Mouse (Mus musculus): ENCODE measurements around the gene Gm10563.

The Gm10563 gene

DNA sequence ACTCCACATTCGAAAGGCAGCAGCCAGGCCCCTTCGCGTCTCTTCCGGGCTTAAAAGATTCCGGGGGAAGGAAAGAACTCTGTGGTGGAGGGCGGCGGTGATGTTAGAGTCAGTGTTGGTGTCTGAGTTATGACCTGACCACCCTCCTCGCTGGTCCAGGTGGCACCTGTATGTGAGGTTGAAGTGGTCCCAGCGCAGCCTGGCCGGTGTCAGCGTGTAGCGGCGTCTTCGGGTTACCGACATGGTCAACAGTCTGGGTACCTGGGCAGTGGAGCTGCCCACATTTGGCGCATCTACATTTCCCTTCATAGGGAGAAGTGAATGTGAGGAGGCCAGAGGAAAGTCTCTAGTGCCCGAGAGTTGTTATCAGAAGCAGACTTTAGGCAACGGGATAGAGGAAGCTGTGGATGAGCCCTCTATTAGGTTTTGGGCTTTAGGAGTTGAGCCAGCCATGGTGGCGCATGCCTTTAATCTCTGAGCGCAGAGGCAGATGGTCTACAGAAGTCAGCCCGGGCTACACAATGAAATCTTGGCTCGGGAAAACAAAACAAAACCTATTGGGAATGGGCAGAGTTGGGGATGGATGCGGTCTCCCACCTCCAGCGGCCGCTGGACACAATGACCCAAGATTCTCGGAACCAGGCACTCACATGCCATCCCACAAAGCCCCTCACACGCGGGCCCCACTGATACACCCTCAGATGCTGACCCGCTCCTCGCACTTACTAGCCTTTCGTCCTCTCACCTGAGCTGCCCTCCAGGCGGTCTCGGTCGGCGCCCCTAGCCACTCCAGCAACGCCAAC lies 7.3 kb upstream of the Gm10563 start:
- DNase-seq (ENCODE audit: low spot score) = no peak

GRCm38 (mm10) chr4:155651553-155652269 lies 6.5 kb upstream of the Gm10563 start:
- DNase-seq (ENCODE audit: low spot score) = peak; percentile 36

DNA sequence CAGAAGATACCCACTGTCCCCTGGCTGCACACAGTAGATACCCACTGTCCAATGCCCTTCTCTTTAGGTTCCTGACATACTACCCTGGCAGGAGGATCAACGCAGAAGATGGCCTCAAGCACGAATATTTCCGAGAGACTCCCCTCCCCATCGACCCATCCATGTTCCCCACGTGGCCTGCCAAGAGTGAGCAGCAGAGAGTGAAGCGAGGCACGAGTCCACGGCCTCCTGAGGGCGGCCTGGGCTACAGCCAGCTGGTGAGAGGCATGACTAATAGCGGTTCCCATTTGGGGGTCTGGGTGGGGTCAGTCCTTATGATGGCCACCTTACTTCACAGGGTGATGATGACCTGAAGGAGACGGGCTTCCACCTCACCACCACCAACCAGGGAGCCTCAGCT lies 4.1 kb upstream of the Gm10563 start:
- no peak for DNase-seq (ENCODE audit: low spot score)

DNA sequence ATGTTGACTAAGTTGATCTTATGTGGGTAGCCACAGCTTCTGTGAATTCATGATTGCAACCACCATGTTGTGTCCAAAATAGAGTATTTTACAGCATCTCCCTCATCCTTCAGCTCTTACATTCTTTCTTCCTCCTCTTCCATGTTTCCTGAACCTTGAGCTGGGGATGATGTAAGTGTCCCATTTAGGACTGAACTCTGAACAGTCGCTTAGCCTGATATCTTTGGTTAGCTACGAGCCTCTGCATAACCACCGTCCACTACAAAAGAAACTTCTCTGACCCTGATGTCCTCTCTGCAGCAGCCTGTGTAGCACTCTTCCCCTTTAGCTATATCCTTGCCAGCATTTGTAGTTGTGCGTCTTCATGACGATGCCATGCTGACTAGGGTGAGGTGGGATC lies 513 bp upstream of the Gm10563 start:
- DNase-seq (ENCODE audit: low spot score) = no peak

GRCm38 (mm10) chr4:155643531-155643930 lies 1.7 kb downstream of the Gm10563 start:
- no peak for DNase-seq (ENCODE audit: low spot score)

DNA sequence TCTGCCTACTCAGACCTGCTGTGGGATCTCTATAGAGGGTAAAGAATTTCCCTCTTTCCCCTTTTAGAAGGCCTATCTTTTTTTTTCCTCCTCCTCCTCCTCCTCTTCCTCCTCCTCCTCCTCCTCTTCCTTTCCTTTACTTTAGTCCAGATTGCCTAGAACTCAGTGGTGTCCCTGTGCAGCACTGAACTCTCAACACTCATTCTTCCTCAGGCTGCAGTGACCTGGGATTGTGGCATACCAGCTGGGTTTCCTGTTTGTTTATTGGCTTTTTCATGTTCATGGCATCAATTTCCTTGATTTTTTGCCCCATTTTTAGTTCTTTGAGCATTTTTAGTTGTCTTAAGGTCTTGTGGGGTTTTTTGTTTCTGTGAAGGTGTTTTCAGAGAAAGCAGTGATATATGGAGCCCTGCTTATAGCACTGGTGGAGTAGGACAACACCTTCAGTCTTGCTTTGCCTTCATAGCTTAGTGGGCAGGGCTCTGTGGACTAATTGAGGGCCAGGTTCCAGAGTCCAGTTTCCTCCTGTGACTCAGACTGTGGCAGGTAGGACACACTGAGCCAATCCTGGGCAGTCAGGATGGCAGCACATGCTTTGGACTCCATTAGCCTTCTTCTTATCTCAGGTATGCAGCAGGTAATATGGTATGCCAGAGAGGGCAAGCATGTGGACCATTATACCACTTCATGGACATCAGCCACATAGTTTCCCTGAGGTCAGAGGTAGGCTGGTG lies 9.3 kb downstream of the Gm10563 start:
- no peak for DNase-seq (ENCODE audit: low spot score)

DNA sequence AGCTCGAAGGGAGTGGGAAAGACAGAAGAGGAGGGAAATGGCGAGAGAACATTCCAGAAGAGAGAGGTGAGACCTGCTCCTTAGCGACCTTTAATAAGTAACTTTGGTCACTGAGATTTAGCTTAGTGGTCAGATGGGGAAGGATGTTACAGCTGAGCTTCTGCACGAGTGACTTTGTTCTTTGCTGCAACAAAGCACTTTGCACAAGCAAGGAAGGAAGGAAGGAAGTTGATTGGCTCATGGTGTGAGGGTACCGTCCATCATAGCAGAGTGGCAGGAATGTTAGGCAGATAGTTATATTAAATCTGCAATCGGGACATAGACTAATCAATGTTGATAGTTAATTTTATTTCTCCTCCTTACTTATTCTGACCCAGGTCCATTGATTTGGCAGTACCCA lies 14.9 kb downstream of the Gm10563 start:
- DNase-seq (ENCODE audit: low spot score) = no peak

- peak; percentile 86 for DNase-seq (ENCODE audit: low spot score)
Observed at GRCm38 (mm10) chr4:155624338-155625291, 20.6 kb downstream of the Gm10563 start, which contains the start of gene Cdk11b. Cdk11b (plus strand) TSS chr4:155624854.

GRCm38 (mm10) chr4:155618321-155618720 lies 26.9 kb downstream of the Gm10563 start:
- DNase-seq (ENCODE audit: low spot score) = no peak

DNA sequence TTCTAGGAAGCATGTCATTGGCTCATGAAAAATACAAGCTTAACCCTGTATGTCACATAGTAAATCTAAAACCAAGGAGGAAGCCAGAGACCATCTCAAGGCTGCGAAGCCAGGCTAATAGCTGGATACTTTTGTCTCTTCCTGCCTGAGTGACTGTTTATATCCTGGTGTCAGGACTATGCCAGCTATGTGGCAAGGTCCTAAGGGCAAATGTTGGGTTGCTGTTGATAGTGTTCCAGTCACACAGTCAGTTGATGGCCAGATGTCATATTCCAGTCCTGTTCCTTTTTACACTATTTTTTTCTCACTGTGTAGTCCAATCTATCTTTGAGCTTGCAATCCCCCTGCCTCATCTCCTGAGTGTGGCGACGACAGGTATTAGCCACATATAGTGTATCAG lies 31.9 kb downstream of the Gm10563 start:
- no peak for DNase-seq (ENCODE audit: low spot score)

GRCm38 (mm10) chr4:155611860-155612259 lies 33.3 kb downstream of the Gm10563 start:
- DNase-seq (ENCODE audit: low spot score) = no peak

DNA sequence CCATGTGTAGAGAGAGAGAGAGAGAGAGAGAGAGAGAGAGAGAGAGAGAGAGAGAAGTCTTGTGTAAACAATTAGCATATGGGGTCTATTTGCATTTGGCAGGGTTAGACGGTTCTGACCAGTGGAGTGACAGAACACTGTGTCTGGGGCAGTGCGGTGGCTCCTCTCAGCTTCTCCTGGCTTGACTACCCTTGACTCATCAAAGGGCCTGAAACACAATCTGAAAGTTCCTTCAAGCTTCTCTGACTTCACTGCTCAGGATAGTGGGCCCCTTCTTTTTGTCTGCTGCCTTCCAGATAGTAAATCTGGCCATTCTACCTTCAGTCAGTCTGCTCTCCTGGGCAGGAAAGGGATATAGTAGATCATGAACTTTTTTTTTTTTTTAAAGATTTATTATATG lies 38.4 kb downstream of the Gm10563 start:
- DNase-seq (ENCODE audit: low spot score) = no peak

DNA sequence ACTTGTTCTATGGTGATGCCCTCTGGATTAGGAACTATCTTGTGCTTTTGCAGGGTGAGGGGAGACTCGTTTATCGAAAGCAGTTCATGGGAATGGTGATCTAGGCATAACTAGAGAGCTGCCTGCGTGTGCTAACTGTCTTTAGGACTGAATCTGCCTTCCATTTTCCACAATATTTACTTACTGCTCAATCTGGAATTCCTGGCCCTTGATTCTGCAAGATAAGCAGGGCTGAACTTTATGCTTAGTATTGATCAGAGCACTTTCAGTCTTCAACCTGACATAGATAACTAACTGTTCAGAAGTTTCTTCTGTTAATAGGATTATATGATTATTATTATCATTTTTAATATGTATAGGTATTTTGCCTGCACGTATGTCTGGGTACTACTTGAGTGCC lies 40.1 kb downstream of the Gm10563 start:
- DNase-seq (ENCODE audit: low spot score) = no peak

DNA sequence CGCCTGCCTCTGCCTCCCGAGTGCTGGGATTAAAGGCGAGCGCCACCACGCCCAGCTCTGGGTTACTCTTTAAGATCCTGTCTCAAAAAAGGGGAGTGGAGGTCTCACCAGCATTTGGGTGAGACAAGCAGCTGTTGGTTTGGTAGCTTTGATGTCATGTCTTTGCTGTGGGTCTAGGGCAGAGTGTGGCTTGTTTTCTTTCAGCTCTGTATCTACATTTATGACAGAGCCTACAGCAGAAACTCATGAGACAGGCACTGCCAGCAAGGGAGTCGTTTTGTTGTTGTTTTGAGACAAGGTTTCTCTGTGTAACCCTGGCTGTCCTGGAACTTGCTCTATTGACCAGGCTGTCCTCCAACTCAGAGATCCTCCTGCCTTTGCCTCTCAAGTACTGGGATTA lies 41.4 kb downstream of the Gm10563 start:
- no peak for DNase-seq (ENCODE audit: low spot score)

GRCm38 (mm10) chr4:155602753-155603152 lies 42.5 kb downstream of the Gm10563 start:
- no peak for DNase-seq (ENCODE audit: low spot score)

DNA sequence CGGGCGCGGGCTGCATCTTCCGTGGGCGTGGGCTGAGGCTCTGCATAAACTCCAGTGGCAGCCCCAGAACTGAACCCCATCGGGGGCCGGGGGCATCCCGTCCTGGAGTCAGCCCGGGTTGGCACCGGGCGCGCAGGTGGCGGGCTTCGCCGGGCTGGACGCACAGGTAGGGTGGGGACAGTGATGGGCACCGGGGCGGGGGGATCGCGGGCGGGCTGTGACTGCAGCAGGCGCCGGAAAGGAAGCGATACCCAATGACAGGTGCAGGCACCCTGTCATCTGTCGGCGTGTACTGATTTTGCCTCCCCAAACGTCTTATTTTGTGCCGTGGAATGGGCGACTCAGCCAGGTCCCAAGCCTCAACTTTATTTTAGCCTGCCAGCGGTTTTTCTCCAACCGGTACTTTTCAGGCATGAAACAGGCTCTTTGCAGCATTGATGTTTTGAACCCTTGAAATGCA lies 43.2 kb downstream of the Gm10563 start:
- no peak for DNase-seq (ENCODE audit: low spot score)

GRCm38 (mm10) chr4:155601091-155601996 lies 43.9 kb downstream of the Gm10563 start, which contains the start of gene Slc35e2:
Slc35e2 (plus strand) TSS chr4:155601416.
- DNase-seq (ENCODE audit: low spot score) = peak; percentile 74

- DNase-seq (ENCODE audit: low spot score) = no peak
Observed at GRCm38 (mm10) chr4:155599901-155600825, 45.0 kb downstream of the Gm10563 start.

- DNase-seq (ENCODE audit: low spot score) = no peak
Observed at GRCm38 (mm10) chr4:155598536-155598935, 46.7 kb downstream of the Gm10563 start.

Measured in urinary bladder, postnatal 10 days (tissue).